Mouse (Mus musculus) brain, adult 2 months (tissue): ENCODE measurements at regions not wholly inside any gene's neighbourhood (a gene's known extent, or its start where the extent isn't known, plus 50 kb on each side); places are given as distances from the start of the nearest gene placed in this dataset.

Source experiments
- DNase-seq: peaks from one replicate; pipeline ENCODE4 v3.0.0; 2011; ENCODE audit warnings: low read depth, low spot score

- DNase-seq = no peak
Measured at GRCm38 (mm10) chr12:15741219-15741618, 75.5 kb downstream of the Trib2 start.

GRCm38 (mm10) chr12:15738989-15739388, 77.7 kb downstream of the Trib2 start:
- DNase-seq = no peak

GRCm38 (mm10) chr12:15731261-15731660, 85.5 kb downstream of the Trib2 start:
- DNase-seq = peak; percentile 11

GRCm38 (mm10) chr12:15729696-15730095, 87.0 kb downstream of the Trib2 start:
- DNase-seq = no peak

- DNase-seq = no peak
Measured at GRCm38 (mm10) chr12:15723529-15723928, 93.2 kb downstream of the Trib2 start.

GRCm38 (mm10) chr12:15722161-15722560, 94.6 kb downstream of the Trib2 start:
- no peak for DNase-seq

- no peak for DNase-seq
Measured at GRCm38 (mm10) chr12:15720171-15720570, 96.6 kb downstream of the Trib2 start.

GRCm38 (mm10) chr12:15718827-15719226, 97.9 kb downstream of the Trib2 start:
- DNase-seq = no peak

- DNase-seq = no peak
Measured at GRCm38 (mm10) chr12:15717989-15718388, 98.7 kb downstream of the Trib2 start.

GRCm38 (mm10) chr12:15717342-15717741, 99.4 kb downstream of the Trib2 start:
- DNase-seq = peak; percentile 19

GRCm38 (mm10) chr12:15713623-15714022, 103.1 kb downstream of the Trib2 start:
- DNase-seq = no peak

GRCm38 (mm10) chr12:15707570-15708095, 109.1 kb downstream of the Trib2 start:
- no peak for DNase-seq

- peak; percentile 67 for DNase-seq
Measured at GRCm38 (mm10) chr12:15704412-15704811, 112.3 kb downstream of the Trib2 start.

- no peak for DNase-seq
Measured at GRCm38 (mm10) chr12:15702137-15702536, 114.6 kb downstream of the Trib2 start.

GRCm38 (mm10) chr12:15698829-15699228, 117.9 kb downstream of the Trib2 start:
- DNase-seq = no peak

GRCm38 (mm10) chr12:15698042-15698771, 118.5 kb downstream of the Trib2 start:
- DNase-seq = no peak

GRCm38 (mm10) chr12:15688342-15688741, 128.4 kb downstream of the Trib2 start:
- DNase-seq = peak; percentile 55

- no peak for DNase-seq
Measured at GRCm38 (mm10) chr12:15684311-15684710, 132.4 kb downstream of the Trib2 start.

- peak; percentile 72 for DNase-seq
Measured at GRCm38 (mm10) chr12:15681678-15682355, 134.9 kb downstream of the Trib2 start.

GRCm38 (mm10) chr12:15676127-15676526, 140.6 kb downstream of the Trib2 start:
- DNase-seq = no peak

GRCm38 (mm10) chr12:15659755-15660154, 157.0 kb downstream of the Trib2 start:
- no peak for DNase-seq

GRCm38 (mm10) chr12:15659332-15659731, 157.4 kb downstream of the Trib2 start:
- no peak for DNase-seq

- DNase-seq = no peak
Measured at GRCm38 (mm10) chr12:15657748-15658251, 158.9 kb downstream of the Trib2 start.
